Mouse (Mus musculus) heart, adult 8-10 months (tissue): ENCODE results near the gene Gm11555. TPM values are rescaled to one million over a fixed set of nuclear protein-coding genes. Genes with fewer than 3 reads are reported as not detected.
"Not testable (repeated sequence)": the region's sequence is repeated elsewhere in the genome, so short reads cannot be mapped to it uniquely, and the experiment has no call there.

ENCODE experiments used
- DNase-seq: peaks from one replicate; pipeline ENCODE4 v3.0.0; 2022; ENCODE audit warnings: low spot score
- total RNA-seq, 4 experiments: library from RNA; stranded (reverse); gene quantifications; 2 replicates each; pipeline ENCODE4 v1.2.4; 2022

Gene Gm11555
- not detected for total RNA-seq

- no peak for DNase-seq
Observed at GRCm38 (mm10) chr11:99650136-99650535, at the start of gene Gm11555. TSS of gene Gm11555 (minus strand) at chr11:99650236.

DNA sequence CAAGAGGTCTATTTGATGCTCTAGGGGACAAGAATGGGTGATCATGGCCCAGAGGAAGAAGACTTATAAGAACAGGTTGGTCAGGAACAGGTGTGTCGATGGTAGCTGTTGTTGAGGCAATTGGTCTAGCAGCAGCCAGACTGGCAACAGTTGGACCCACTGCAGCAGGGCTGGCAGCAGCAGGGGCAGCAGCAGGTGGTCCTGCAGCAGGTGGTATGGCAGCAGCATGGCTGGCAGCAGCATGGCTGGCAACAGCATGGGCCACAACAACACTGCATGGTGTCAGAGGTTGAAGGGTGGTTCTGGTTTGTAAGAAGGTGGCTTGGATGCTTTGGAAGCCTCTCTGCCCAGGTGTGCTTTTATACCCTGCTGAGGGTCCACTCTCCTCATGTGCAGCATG is 40.4 kb upstream of the Gm11555 start, which contains the start of gene Gm14190:
TSS of gene Gm14190 (minus strand) at position 278 of the 400 bp plus-strand sequence.
- no peak for DNase-seq

DNA sequence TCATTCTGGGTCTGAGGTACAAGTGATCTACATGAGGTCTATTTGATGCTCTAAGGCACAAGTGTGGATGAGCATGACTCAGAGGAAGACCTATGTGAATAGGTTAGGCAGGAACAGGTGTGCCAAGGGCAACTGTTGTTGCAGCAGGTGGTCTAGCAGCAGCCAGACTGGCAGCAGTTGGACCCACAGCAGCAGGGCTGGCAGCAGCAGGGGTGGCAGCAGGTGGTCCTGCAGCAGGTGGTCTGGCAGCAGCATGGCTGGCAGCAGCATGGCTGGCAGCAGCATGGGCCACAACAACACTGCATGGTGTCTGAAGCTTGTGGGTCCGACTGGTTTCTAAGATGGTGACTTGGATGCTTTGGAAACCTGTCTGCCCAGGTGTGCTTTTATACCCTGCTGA is 35.2 kb upstream of the Gm11555 start:
- not testable (repeated sequence) for DNase-seq

DNA sequence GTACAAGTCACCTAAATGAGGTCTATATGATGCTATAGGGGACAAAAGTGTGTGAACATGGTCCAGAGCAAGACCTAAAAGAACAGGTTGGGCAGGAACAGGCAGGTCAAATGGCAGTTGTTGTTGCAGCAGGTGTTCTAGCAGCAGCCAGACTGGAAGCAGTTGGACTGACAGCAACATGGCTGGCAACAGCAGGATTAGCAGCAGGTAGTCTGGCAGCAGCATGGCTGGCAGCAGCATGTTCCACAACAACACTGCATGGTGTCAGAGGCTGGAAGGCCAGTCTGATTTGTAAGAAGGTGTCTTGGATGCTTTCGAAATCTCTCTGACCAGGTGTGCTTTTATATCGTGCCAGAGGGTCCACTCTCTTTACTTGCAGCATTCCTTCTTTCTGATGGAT is 33.4 kb upstream of the Gm11555 start:
- DNase-seq, result no peak

GRCm38 (mm10) chr11:99665860-99666259 is 15.8 kb upstream of the Gm11555 start, which contains the start of gene Krtap4-6:
TSS of gene Krtap4-6 (minus strand) at chr11:99665960.
- no peak for DNase-seq

DNA sequence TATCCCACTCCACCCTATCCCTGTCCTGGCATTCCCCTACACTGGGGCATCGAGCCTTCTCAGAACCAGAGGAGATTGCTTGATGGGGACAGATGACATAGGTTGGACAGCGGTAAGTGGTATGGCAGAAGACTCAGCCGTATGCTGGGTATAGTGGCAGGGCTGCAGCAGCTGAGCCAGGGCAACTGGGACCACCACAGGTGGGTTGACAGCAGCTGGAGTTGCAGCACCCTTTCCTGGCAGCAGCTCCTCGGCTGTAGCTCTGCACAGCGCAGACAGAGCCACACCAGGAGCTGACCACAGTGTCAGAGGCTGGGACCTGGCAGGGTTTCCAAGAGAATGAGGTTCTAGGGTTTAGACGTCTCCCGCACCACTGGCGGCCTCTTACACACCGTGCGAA is 12.8 kb upstream of the Gm11555 start:
- DNase-seq, result no peak

GRCm38 (mm10) chr11:99659256-99659655 is 9.2 kb upstream of the Gm11555 start:
- DNase-seq, result no peak

DNA sequence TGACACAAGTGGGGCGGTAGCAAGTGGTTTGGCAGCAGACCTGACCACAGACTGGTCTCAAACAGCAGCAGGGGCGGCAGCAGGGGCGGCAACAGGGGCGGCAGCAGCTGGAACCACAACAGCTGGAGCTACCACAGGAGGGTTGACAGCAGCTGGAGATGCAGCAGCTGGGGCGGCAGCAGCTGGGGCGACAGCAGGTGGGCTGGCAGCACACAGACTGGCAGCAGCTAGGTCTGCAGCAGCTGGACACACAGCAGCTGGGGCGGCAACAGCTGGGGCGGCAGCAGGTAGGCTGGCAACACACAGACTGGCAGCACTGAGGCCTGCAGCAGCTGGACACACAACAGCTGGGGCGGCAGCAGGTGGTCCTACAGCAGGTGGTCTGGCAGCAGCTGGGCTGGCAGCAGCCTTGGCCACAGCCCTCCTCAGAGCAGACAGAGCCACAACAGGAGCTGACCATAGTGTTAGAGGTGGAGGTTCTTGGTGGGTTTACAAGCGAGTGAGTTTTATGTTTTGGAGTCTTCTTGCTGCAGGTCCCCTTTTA is 8.5 kb upstream of the Gm11555 start, which contains the start of gene Gm11563:
TSS of gene Gm11563 (minus strand) at position 494 of the 544 bp plus-strand sequence.
- DNase-seq, result not testable (repeated sequence)

GRCm38 (mm10) chr11:99657051-99657450 is 7.0 kb upstream of the Gm11555 start:
- no peak for DNase-seq

DNA sequence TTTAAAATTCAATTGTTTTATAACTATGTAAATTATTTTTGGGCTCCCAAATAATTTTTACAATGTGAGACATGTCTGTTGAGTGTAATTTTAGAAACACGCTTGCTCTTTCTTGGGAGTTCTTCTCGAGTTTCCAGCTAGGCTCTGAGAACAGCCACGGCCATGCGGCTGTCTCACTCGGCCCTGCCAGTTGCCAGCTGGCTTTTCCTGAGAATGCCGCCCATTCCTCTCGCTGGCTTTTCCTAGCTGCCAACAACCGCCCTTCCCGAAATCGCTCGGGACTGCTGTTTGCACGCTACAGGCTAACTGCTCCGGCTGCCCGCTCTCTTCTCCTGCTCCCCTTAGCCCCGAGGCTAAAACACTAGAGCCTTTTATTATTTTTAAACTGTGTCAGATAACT is 3.6 kb downstream of the Gm11555 start:
- DNase-seq, result no peak

DNA sequence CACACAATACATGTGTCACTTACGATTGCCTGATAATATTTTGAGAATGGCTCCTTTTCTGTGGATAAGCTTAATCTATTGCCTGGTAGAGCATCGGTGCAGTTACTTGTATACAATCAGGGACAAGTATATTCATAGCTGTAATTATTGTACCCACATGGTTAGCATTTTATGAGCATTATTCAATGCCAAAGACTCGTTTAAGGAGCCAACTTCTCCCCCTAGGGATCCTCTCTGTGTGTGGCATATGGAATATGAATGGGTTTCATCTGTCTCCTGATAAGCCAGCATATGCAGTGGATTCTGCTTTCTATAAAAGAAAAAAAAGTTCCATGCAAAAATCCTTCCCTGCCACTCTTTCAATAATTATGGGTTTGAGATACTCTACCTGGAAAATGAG is 5.7 kb downstream of the Gm11555 start:
- no peak for DNase-seq

DNA sequence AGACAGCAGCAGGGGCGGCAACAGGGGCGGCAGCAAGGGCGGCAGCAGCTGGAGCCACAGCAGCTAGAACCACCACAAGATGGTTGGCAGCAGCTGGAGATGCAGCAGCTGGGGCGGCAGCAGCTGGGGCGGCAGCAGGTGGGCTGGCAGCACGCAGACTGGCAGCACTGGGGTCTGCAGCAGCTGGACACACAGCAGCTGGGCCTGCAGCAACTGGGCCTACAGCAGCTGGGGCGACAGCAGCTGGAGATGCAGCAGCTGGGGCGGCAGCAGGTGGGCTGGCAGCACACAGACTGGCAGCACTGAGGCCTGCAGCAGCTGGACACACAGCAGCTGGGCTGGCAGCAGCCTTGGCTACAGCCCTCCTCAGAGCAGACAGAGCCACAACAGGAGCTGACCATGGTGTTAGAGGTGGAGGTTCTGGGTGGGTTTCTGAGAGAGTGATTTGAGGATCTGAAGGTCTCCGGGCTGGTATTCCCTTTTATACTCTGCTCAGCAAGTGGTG is 6.3 kb downstream of the Gm11555 start, which contains the start of gene Krtap4-7:
TSS of gene Krtap4-7 (minus strand) at position 455 of the 505 bp plus-strand sequence.
- not testable (repeated sequence) for DNase-seq

GRCm38 (mm10) chr11:99640926-99641325 is 9.1 kb downstream of the Gm11555 start:
- DNase-seq, result no peak

DNA sequence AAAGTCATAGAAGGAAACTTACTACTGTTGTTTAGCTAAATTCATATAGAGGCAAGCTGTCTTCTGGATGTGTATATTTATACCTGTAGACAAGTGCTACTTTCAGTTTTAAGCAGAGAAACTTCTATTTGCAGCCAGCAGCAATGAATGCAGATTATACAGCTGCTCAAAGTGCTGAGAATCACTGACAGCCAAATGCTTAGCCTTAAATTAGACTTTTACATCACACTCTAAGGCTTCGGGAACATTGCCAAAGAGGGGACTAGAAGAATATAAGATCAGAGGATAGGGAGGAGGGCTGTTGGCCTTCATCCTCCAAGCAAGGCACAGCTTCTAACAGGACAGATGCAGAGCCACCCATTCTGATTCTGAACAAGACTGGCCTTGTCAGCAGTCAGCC is 12.9 kb downstream of the Gm11555 start:
- no peak for DNase-seq

DNA sequence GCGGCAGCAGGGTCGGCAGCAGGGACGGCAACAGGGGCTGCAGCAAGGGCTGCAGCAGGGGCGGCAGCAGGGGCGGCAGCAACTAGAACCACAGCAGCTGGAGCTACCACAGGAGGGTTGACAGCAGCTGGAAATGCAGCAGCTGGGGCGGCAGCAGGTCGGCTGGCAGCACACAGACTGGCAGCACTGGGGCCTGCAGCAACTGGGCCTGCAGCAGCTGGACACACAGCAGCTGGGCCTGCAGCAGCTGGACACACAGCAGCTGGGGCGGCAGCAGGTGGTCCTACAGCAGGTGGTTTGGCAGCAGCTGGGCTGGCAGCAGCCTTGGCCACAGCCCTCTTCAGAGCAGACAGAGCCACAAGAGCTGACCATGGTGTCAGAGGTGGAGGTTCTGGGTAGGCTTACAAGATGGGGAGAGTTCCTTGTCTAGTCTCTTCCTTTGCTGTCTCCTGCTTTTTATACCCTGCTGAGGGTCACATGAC is 15.3 kb downstream of the Gm11555 start, which contains the start of gene Krtap4-2:
TSS of gene Krtap4-2 (minus strand) at position 432 of the 482 bp plus-strand sequence.
- DNase-seq, result no peak

GRCm38 (mm10) chr11:99633293-99633692 is 16.7 kb downstream of the Gm11555 start:
- no peak for DNase-seq

DNA sequence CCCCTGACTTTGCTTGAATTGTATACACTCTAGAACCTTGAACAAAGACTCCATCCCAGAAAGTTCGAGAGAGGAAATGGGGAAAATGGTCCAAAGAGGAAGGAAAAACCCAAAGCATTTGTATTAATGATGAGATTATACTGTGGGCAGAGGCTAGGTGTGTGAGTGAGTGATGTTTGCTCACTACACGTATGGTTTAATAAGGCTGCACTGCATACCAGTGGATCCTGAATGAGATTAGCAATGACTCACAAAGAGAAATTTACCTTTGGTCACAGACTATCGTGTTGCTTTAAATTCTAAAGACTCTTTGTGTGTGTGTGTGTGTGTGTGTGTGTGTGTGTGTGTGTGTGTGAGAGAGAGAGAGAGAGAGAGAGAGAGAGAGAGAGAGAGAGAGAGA is 19.1 kb downstream of the Gm11555 start:
- DNase-seq, result no peak

GRCm38 (mm10) chr11:99628138-99628537 is 21.9 kb downstream of the Gm11555 start, which contains the start of gene Krtap4-1:
TSS of gene Krtap4-1 (minus strand) at chr11:99628238.
- no peak for DNase-seq

GRCm38 (mm10) chr11:99620335-99620734 is 29.7 kb downstream of the Gm11555 start, which contains the start of gene Gm11562:
TSS of gene Gm11562 (minus strand) at chr11:99620435.
- DNase-seq, result no peak

- DNase-seq, result no peak
Observed at GRCm38 (mm10) chr11:99614796-99615363, 35.2 kb downstream of the Gm11555 start, which contains the start of gene Krtap2-4. TSS of gene Krtap2-4 (minus strand) at chr11:99614846.

DNA sequence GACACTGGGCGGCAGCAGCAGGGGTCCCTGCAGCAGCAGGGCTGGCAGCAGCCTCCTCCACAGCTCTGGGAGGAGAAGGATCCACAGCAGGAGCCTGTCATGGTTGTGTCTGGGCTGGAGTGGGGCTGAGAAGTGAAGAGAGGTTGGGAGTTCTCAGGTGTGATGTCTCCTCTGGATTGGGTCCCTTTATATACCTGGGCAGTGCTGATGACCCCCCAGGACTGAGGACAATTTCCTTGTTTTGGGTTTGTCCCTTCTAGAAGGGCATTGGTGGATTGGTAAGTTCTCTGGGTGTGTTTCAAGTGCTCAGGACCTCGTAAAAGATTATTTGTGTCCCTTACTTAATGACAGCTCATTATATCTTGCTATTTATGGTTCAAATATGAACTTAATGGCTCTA is 39.9 kb downstream of the Gm11555 start, which contains the start of gene Gm11937:
TSS of gene Gm11937 (minus strand) at position 101 of the 400 bp plus-strand sequence.
- not testable (repeated sequence) for DNase-seq

DNA sequence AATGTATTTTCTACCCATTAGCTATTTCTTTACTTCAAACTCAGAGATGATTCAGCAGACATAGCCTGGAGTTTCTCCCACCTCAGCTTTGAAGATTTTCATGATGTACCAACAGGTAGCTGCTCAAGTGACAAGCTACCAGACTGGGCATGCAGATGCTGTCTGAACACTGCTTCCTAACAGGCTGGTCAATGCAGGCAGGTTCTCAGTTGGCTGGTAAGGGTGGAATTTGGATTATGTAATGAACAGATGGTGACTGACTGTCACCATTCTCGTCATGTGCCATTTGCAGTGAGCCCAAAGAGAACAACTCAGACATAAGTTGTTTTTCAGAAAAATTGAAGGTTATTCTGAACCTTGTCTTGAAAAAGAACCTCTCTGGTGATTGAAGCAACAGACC is 40.9 kb downstream of the Gm11555 start:
- DNase-seq, result no peak

DNA sequence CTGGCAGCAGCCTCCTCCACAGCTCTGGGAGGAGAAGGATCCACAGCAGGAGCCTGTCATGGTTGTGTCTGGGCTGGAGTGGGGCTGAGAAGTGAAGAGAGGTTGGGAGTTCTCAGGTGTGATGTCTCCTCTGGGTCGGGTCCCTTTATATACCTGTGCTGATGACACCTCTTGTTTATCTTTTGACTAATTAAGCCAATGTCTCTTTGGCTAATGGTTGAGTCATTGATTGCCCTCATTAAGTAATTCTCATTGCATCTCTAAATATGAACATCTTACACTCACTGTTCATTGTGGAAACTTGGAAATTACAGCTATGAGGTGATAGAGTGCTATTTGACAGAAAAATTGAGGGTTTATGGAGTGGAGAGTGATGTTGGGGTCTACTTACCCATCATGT is 46.8 kb downstream of the Gm11555 start, which contains the start of gene Gm11938:
TSS of gene Gm11938 (minus strand) at position 101 of the 400 bp plus-strand sequence.
- DNase-seq, result not testable (repeated sequence)
